Mouse (Mus musculus): Measurements from ENCODE around the gene 9230102O04Rik.

Gene 9230102O04Rik

DNA sequence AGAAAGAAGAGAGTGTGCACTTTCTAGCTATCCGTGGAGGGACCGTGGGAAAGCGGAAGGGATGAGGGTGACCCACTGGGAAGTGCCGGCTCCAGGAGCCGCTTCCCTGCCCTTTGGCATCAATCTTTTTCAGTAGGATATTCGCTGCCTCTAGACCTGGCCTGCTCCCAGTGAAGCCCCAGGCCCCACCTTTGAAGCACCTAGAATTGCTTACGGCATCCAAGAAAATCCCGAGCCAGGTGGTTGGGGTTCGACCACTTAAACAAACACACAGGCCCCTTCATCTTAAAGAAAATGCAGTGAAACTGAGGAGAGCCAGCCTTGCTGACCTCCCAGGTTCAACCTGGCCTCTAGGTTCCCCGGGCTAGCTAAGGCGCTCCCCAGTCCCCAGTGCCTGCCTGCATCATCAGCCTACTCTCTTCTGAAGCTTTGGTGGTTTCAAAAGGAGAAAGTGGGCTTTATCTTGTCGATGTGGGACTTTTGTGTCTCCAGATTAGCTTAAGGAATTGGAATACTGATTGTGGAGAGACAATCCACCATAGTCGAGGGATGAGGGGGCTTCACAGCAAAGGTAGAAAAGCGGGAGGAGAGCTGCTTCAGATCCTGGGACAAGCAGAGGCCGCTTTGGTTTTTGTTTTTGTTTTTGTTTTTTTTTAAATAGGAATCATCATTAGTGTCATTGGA, 4.7 kb downstream of the 9230102O04Rik start:
- no peak for DNase-seq

DNA sequence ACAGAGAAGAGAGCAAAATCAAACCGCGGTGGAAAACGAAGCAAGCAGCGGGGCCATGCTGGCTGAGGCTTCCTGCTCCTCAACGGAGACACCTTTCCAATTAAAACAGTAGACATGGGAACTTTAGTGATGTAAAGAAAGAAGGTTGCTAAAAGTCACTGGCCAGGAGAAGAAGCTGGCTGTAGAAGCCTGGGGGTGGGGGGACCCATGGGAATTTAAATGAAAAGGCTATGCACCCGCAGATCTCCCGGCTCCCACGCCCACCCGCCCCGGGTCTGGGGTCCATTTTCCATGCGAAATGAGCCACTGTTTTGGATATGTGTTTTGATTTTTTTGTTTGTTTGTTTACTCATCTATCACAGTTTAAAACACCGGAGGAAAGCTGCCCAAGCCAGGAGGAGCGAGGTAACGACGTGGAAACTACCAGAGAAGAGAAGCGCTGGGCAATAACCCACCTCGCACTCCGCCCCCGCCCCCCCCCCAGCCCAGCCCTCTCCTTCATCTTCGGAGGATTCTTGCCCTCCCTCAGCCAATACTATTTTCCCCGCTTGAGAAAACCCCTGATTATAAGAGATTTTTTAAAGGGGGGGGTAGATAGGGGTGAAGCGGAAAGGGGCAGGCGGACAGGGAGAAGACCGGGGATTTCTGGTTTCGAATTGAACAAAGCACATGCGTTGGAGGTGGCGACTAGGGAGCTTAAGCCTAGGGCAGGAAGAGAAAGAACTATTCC, 5.4 kb downstream of the 9230102O04Rik start:
- DNase-seq, result no peak

GRCm38 (mm10) chr2:9882926-9883802, 6.2 kb downstream of the 9230102O04Rik start:
- DNase-seq, result peak; percentile 39

GRCm38 (mm10) chr2:9882371-9882925, 6.9 kb downstream of the 9230102O04Rik start:
- DNase-seq, result peak; percentile 42

DNA sequence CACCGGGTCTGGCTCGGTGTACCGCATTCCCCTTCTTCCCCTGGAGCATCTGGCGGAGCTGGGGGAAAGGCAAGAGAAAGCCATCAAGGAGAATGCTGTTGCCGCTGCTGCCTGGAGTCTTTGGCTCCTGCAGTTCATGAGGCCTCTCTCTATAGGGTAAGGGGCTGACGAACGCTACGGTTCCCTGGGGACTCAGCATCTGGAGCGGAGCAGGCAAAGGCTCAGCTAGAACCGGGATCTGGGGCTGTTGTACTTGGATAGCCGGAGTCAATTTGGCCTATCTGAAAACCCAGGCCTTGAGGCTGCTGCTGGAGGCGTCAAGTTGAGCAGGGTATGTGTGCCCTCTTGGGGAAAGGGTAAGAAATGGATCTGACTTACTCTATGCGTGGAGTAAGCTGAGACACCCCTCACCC, 7.7 kb downstream of the 9230102O04Rik start:
- DNase-seq, result no peak

- no peak for DNase-seq
Measured at GRCm38 (mm10) chr2:9881051-9881591, 8.2 kb downstream of the 9230102O04Rik start, which contains the start of gene 4930412O13Rik. TSS of gene 4930412O13Rik (plus strand) at chr2:9881252.

- DNase-seq, result no peak
Measured at GRCm38 (mm10) chr2:9880271-9880670, 9.1 kb downstream of the 9230102O04Rik start.

DNA sequence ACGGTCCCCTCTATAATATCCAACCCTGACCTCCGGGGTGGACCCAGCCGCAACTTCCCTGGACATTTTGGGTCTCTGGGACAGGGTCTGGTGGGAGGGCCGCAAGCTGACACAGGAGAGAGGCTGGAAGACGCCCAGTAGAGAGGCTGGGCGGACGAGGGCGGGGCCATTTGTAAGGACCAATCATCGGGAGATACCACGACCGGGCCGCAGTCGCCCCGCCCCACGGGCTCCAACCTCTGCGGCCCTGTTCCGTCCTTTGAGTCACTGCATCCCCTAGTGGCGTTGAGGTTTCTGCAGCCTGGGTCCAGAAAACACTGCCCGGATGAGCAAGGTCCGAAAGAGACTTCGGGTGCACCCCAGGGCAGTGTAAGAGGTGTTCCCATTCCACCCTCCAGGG, 9.8 kb downstream of the 9230102O04Rik start:
- peak; percentile 64 for DNase-seq

DNA sequence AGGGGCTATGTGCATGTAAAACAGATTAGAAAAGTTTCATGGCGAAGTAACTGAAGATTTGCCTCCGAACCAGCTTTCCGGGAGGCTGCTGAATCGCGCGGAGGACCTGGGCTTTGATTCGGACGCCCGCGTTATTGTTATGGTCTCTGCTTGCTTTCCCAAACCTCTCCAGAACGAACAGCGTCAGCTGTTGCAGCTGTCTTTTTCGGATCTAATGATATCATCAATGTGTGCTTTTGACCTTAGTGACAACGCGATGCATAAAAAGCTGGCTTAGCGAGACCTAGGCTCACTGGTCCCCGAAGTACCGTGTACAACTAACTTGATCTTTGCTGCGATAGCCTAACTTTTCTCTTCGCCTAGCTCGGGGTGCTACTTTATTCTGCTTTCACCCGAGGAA, 10.2 kb downstream of the 9230102O04Rik start:
- no peak for DNase-seq

- no peak for DNase-seq
Measured at GRCm38 (mm10) chr2:9878564-9879081, 10.7 kb downstream of the 9230102O04Rik start.

- DNase-seq, result no peak
Measured at GRCm38 (mm10) chr2:9877966-9878563, 11.3 kb downstream of the 9230102O04Rik start.

- DNase-seq, result no peak
Measured at GRCm38 (mm10) chr2:9877326-9877690, 12.0 kb downstream of the 9230102O04Rik start.

DNA sequence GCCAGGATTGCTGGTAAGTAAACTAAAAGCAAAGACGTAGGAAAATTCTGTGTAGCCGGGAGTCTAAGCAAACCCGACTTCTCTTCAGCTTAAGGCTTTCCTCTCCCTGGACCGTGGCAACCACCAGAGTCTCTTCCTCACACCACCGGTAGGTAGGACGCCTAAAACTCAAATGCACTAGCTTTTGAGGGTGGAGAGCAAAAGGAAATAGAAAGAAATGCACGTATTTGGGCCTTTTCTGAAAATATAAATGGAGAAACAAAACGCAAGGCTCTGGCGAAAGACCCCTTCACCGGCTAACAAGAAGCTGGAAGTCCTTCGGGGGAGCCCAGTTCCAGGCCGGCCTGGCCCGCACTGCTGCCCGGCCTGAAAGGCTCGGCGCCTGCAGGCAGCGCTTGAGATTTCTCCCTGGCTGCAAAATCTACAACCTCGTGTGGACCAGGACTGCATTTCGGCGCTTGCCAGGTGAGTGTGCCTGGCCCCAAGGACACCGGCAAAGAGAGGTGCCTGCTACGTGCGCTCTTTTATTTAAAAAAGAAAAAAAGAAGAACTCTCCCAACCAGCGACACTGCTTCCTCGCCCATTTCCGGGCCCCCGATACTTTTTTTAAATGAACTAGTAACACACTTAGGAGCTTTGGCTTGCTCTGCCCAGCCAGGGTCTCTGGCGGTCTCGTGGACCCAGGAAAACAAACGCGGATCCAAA, 12.6 kb downstream of the 9230102O04Rik start:
- no peak for DNase-seq

- no peak for DNase-seq
Measured at GRCm38 (mm10) chr2:9875676-9876357, 13.5 kb downstream of the 9230102O04Rik start.

GRCm38 (mm10) chr2:9875220-9875619, 14.1 kb downstream of the 9230102O04Rik start:
- DNase-seq, result no peak

- no peak for DNase-seq
Measured at GRCm38 (mm10) chr2:9874467-9875219, 14.7 kb downstream of the 9230102O04Rik start.

DNA sequence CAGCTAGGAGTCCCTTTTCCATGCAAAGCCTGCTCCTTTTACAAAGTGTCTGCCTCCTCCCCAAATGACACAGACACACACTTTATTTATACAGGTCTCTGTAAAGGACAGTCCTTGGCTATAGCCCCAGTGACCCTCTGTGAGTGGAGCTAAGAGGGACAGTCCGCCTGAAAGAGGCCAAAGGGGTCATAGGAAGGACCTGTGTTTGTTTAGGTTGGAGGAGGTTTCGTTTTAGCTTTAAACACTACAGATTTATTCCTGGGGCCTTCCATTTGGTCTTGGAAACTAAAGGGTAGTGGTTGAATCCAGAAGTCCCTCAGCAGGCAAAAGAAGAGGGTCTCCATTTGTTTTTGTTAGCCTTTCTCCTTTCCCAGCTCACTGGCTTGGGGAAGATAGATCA, 15.6 kb downstream of the 9230102O04Rik start:
- no peak for DNase-seq

DNA sequence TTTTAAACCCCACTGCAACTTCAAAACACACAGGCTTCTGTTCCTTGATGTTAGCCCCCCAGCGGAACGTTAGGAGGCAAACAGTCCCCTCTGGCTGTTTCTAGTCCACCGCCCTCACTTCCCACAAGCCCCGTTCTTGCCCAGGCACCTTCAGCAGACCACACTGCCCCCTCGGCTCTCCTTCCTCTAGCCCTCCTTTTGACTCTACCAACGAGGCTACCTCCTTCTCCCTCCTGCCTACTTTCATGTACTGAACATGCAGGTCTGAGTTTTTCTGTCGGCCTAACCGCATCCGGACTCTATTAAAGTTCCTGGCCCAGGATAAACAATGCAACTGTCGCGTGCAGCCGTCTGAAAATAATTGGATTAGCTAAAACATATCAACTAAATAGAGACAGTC, 16.7 kb downstream of the 9230102O04Rik start:
- DNase-seq, result no peak

DNA sequence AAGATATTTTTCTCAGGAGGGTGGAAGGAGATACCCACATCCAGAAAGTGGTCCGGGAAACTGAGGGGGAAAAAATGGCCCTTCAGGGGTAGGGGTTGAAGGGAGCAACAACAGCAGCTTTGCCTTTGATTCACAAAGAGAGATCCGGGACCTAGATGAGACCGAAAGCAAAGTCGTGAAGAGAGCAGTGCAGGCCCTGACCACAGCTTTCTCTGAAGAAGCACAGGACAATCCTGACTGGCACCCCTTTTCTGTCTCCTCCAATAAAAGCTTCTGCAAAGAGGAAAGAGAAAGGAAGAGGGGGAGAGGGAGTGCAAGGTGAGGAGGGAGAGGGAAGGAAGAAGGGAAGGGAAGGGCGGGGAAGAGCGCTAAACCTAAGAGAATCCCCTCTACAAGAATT, 17.5 kb downstream of the 9230102O04Rik start:
- DNase-seq, result no peak

DNA sequence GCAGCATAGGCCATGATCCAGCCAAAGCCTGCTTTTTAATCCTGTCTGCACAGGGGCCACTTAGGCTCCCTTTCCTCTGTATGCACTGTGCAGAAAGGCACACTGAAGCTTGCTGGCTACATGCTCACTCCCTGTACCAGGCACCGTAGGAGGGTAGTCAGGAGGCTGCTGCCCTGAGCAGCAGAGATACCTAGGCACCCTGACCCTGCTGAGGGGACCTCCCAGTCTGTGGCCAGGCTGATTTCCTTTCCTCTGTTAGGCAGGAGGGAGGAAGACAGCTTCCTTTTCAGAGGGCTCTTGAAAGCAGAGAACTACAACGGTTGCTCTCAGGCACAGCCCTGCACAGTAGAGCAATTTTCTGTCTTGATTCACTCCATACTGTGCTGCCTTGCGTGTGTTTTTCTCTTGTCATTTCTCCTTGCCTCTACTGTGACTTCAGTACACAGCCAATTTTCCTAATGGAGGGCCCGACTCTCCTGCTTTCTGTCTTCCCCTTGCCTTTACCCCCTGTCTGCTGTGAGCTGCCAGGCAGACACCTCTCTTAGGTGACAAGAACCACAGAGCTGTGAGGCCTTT, 18.1 kb downstream of the 9230102O04Rik start:
- DNase-seq, result no peak
